Mouse (Mus musculus): Measurements from ENCODE around the gene Crlf1.

Gene Crlf1

DNA sequence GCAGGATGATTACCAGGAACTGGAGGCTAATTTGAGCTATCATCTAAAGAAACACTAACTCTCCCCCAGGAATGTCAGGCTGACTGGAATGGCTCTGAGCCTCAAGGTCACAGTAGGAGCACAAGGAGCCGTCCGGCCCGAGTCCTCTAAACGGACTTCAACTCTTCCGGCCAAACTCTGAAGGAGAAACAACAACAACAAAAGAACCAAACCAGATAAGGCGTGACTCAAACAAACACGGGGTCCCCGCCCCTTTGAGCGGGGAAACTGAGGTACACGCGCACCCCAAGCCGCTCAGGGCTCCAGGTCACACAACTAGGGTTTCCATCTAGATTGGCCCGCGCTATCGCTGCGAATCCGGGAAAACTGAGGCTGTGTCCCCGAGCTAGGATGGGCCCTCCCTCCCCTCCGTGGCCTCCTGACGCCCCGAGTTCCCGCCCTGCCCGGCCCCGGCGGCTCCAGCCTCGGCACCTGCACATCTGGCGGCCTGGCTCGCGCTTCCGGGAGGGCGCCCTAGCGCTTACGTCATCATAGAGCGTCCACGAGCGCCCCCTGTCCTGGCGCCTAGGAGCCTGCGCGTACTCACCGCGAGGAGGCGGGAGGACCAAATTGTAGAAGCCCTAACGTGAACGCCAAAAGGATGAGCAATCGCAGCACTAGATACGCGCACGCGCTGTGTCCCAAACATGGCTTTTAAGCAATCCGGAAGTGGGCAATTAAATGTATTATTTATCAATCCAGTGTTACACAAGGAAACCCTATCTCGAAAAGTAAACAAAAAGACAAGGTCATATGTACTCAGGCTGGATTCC is 29.8 kb downstream of the Crlf1 start:
- peak; percentile 96 for DNase-seq (ENCODE audit: low spot score)

- DNase-seq (ENCODE audit: low spot score), result no peak
Observed at GRCm38 (mm10) chr8:70527111-70527511, 34.2 kb downstream of the Crlf1 start.

DNA sequence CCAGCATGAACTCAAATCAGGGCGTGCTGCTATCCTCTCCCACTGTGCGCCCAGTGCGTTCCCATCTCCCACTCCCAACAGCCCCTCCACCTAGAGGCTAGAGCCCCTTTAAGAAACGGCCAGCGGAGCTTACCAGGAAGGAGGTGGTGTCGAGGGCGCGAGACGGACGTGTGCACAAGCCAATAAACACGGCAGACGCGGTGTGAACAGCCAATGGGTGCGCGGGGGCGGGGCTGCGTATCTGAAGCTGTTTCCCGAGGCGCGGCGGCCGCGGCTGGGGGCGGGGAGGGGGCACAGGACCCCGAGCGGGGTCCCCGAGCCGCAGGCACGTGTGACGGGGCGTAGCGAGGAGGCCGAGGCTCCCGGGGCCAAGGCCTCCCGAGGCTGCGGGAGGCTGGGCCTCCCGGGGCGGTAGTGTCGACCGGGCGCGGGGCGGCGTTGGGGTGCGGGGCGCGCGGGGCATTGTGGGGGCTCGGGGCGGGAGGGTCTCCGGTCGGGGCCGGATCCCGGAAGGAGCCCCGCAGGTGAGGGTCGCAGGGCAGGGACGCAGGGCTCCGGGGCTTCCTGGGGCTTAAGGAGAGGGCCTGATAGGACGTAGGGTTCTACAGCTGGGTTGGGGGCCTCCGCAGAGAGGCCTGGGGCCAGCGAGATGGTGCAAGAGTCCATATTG is 34.7 kb downstream of the Crlf1 start, which contains the start of the genes Fkbp8 and Kxd1:
Gene Fkbp8 (plus strand): TSS at position 213 of the 670 bp plus-strand sequence.
Gene Kxd1 (minus strand): TSS at position 445 of the 670 bp plus-strand sequence.
- DNase-seq (ENCODE audit: low spot score), result peak; percentile 99

DNA sequence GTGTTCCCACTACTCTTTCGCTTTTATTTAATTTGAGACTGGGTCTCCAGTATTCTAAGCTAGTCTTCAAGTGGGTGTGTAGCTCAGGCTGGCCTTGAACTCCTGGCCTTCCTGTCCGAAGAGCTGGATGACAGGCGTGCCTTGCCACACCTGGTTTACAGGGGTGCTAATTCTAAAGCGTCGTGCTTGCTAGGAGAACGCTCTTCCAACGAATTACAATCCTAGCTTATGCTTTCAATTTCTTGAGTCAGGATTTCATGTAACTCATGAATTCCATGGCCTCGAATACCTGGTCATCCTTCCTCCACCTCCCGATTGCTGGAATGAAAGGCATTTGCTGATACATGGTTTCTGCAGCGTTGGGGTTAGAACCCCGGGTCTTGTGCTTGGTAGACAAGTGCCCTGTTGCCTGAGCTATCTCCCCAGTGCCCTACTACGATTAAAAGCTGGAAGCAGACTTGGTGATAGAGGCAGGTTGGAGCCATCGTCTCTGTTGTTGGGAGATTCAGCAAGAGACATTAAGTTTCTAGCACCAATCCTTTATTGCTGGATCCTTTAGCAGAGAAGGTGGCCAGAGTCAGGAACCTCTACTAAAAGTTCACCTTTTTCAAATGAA is 35.3 kb downstream of the Crlf1 start:
- no peak for DNase-seq (ENCODE audit: low spot score)

DNA sequence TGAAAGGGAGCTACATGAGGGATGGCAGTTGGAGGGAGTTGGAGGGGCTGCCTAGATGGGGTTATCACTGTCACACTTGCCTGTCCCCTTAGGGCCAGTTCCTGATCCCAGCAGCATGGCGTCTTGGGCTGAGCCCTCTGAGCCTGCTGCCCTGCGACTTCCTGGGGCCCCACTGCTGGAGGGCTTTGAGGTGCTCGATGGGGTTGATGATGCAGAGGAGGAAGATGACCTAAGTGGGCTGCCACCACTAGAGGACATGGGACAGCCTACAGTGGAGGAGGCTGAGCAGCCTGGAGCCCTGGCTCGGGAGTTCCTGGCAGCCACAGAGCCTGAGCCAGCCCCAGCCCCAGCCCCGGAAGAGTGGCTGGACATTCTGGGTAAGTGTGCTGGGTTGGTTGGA is 36.3 kb downstream of the Crlf1 start:
- no peak for DNase-seq (ENCODE audit: low spot score)

DNA sequence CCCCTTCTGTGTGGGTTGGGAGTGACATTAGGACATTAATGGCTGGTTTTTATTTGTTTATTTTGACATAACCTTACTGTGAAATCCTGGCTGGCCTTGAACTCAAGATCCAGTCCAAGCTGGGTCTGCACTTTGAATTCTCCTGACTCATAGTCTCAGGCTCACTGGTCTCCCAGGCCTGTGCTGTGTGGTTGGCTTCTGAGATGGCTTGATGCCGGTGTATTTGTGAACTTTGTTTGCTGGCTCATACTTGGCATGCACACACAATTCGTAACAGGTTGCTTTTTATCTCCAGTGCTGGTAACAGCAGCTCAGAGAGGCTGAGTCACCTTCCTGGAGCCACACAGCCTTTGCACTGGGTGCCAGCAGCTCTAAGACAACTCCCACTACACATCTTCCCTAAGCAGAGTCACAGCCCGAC is 36.8 kb downstream of the Crlf1 start:
- no peak for DNase-seq (ENCODE audit: low spot score)

GRCm38 (mm10) chr8:70530314-70530713 is 37.4 kb downstream of the Crlf1 start:
- DNase-seq (ENCODE audit: low spot score), result no peak

- DNase-seq (ENCODE audit: low spot score), result no peak
Observed at GRCm38 (mm10) chr8:70534281-70534680, 41.3 kb downstream of the Crlf1 start.

DNA sequence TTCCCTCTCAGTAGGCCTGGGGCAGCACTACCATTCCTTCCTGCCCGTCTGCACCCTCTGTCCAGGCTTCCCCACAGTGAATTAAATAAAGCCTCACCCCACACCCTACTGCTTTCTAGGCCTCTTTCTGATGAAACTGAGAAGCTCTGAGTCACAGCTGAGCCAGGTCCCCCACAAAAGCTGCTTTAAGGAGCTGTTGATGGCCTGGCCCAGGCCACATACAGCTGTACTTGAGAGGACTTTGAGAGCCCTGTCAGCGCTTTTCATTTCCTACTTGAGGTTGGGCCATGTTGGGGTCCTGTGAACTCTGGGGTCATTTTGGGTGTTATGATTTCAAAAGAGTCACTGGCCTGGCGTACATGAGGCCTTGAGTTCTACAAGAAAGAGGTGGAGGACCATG is 42.3 kb downstream of the Crlf1 start:
- DNase-seq (ENCODE audit: low spot score), result no peak

GRCm38 (mm10) chr8:70535701-70536100 is 42.7 kb downstream of the Crlf1 start:
- no peak for DNase-seq (ENCODE audit: low spot score)

GRCm38 (mm10) chr8:70538024-70538579 is 45.1 kb downstream of the Crlf1 start:
- DNase-seq (ENCODE audit: low spot score), result peak; percentile 77

DNA sequence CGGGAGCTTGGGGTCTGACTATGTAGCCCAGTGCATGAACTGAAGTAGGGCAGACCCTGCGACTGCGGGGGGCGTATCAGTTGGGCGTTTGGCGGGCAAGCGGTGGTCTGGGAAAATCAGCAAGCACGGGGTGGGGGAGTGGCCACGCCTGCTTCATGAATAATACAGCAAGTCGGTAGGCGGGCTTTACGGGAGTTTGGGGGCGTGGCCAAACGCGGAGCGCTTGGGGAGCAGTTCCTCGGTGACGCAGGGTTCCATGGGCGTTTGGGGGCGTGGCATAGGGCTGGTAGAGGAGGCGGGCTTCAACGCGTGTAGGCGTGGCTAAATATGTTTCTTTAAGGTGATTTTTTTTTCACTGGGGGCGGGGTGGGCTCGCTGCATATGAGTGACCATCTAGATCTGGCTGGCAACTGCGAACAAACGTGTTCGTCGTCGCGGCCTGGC is 45.7 kb downstream of the Crlf1 start:
- peak; percentile 100 for DNase-seq (ENCODE audit: low spot score)

DNA sequence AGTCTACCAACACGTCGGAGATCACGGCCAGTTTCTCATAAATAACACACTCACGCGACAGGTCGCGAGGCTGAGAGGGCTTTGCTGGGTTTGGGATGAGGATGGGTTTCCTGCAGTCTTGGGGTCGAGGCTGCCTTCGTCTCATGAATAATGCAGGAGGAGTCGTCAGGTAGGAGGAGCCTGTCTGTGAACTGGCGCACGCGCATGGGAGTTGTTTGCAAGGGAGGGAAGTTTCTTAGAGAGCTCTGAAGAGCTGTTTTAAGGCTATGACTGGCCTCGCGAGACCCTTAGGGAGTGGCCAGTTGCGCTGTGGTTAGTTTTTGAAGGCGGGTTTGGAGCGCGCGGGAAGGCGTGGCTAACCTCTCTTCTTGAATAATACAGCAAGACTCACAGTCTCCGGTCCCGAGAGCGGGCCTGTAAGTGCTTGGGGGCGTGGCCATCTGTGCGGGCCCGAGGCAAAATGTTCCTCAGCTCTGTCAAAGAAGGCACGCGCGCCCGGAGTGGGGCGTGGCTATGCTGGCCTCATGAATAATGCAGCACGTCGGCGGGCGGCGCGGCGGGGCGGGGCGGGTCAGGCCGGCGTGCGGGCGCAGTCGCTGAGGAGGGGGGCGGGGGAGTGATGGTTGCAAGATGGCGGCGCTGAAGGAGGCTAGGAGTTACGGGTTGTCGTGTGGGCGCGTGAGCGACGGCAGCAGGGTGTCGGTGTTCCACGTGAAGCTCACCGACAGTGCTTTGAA is 46.3 kb downstream of the Crlf1 start, which contains the start of gene Ell:
Gene Ell (plus strand): TSS at position 381 of the 737 bp plus-strand sequence.
- peak; percentile 100 for DNase-seq (ENCODE audit: low spot score)

- no peak for DNase-seq (ENCODE audit: low spot score)
Observed at GRCm38 (mm10) chr8:70540013-70540506, 47.1 kb downstream of the Crlf1 start.

DNA sequence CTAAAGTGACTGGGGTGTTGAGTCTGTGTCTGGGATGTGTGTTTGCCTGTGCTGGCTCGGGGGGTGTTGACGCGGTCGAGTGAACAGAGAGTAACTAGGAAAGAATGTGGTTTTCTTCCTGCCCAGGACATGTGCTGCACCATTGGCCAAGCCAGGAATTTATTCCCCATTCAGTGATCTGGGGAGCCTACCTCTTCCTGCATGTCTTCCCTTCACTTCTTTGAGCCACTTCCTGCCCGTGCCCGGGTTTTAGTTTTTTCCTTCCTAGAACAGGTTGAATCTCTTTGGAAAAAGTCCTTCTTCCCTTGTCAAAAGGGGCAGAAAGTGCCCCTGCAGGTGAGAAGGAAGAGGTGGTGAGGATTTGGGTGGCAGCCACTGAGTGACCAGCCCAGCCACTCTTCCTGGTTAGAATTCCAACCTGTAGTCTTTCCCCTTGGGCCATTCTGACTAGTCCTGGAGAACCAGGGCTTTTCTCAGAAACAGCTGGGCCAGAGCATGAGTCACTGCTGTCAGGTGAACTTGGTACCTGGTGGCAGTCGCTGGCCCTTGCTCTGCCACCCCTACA is 47.6 kb downstream of the Crlf1 start:
- DNase-seq (ENCODE audit: low spot score), result no peak

DNA sequence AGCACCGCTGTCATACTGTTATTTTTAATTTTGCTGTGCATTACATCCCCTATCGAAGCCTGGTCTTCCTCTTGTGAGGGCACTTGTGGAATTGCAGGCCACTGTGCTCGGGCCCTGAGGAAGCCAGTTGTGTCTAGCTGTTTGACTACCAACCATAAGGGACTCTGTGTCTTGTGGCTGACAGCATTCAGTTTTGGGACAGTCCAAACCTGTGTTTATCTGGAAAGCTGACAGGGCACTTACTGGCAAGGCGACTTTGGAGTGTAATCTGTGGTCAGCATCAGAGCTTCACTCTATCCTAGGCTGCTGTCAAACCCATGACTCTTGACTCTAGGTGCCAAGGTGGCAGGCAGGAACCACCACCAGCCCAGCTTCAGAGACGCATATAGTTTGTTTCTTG is 48.1 kb downstream of the Crlf1 start:
- no peak for DNase-seq (ENCODE audit: low spot score)

DNA sequence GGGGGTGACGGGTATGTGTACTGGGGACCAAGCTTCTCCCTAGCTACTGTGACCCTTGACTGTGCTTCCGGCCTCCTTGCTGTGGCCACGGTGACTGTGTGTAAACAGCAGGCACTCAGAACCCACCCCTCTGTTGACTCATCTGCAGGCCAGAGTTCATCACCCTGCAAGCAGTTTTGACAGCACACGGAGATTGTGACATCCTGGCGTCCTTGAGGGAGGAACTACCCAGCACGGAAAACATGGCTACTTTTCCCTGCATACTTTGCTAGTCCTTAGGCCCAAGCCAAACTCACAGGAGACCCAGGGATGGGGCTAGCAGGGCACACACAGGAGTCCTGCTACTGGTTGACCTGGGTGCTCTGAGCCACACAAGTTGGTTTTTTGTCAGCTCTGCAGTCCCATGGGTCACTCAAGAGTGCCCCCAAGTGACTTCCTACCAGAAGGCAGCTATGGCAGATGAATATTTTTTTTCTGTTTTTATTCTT is 51.3 kb downstream of the Crlf1 start:
- DNase-seq (ENCODE audit: low spot score), result no peak

GRCm38 (mm10) chr8:70546412-70546811 is 53.5 kb downstream of the Crlf1 start:
- no peak for DNase-seq (ENCODE audit: low spot score)

- DNase-seq (ENCODE audit: low spot score), result no peak
Observed at GRCm38 (mm10) chr8:70547762-70548161, 54.8 kb downstream of the Crlf1 start.

DNA sequence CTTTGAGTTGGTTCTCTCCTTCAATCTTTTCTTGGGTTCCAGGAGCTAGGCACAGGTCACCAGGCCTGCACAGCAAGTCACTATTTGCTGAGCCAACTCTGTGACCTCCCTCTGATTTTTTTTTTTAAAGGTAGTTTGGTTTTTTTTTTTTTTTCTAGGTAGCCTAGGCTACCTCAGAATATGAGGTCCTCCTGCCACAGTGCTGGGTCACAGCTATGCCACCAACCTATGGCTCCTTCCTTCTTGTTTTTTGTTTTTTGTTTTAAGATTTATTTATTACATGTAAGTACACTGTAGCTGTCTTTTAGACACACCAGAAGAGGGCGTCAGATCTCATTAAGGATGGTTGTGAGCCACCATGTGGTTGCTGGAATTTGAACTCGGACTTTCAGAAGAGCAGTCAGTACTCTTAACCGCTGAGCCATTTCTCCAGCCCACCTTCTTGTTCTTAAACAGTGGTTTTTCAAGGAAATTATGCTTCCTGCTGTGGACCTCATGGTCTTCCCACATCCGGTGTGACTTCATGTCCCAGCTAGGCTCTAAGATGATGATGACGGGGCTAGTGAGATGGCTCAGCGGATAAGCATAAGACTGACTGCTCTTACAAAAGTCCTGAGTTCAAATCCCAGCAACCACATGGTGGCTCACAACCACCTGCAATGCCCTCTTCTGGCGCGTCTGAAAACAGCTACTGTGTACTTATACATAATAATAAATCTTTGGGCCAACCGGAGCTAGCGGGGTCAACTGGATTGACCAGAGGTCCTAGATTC is 56.6 kb downstream of the Crlf1 start:
- no peak for DNase-seq (ENCODE audit: low spot score)
